Mouse (Mus musculus) left cerebral cortex, adult 11 months (tissue): ENCODE results near the gene Rin2.

ENCODE experiments used
- DNase-seq: peaks from one replicate; pipeline ENCODE4 v3.0.0; 2022; ENCODE audit warnings: low spot score

The Rin2 gene

DNA sequence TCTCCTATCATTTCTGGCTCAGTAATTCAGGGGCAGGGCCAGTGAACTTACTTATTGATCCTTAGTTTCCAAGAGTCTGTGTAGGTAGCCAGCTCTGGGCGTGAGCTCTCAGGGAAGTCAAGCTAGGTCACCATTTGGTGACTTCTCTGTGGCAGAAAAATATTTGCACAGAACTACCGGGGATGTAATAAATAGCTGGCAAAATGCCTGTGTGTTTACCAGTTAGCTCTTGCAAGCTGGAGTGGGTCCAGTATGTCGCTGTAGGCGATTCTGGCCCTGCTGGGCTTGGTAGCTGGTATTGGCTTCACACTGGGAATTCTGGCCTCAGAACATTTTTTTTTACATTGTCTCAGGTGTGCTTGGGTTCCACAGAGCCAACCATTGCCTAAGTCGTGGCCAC lies 60.1 kb downstream of the Rin2 start:
- DNase-seq = no peak

DNA sequence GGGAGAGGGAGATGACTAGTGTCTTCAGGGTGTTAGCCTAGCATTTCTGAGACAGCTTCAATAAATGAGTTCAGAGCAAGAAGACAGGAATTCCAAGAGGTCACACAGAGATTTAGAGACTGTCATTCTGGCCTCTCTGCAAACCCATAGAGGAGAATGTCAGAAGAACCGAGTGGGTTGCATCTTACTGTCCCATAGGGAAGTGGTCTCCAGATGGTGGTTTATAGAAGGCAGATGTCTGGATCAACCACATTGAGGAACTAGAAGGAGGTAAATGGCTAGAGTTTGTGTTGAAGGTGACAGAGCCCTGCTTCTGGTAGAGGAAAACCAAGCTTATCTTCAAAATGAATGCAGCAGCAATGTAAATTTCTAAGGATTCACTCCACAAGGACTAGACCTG lies 61.5 kb downstream of the Rin2 start:
- no peak for DNase-seq

DNA sequence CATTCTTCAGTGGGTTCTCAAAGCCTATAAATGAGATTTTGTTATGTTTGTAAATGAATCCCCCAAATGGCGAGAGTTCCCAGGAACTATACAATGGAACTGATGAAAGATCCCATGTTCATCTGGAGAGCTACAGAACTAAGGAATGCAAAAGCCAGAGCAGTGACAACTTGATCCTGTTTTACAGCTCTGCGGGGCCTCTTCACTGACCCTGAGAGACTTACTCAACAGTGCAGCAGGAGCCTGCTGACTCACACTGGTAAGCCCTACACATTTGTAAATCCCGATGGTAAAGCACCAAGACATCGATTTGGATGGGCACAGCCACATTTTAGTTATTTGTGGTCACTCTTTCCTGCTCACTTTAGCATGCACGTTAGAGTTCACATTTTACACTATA lies 62.2 kb downstream of the Rin2 start:
- DNase-seq = no peak

DNA sequence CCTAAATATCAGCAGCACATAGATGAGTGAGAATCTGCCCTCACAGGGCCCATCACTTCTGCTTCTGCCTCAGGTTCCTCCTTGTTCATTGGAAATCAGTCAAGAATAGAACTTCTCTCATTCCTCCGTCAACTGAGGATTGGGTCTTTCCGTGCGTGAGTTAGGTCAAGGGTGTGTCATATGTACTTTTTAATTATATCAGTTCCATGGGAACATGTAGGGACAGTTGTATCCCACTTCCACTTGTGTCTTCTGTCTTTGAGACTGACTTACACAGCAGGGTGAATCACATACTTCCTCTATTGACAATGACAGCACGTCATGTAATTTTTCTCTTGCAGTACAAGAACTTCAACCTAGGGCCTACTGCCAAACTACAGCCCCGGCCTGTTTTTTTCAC lies 65.7 kb downstream of the Rin2 start:
- no peak for DNase-seq

DNA sequence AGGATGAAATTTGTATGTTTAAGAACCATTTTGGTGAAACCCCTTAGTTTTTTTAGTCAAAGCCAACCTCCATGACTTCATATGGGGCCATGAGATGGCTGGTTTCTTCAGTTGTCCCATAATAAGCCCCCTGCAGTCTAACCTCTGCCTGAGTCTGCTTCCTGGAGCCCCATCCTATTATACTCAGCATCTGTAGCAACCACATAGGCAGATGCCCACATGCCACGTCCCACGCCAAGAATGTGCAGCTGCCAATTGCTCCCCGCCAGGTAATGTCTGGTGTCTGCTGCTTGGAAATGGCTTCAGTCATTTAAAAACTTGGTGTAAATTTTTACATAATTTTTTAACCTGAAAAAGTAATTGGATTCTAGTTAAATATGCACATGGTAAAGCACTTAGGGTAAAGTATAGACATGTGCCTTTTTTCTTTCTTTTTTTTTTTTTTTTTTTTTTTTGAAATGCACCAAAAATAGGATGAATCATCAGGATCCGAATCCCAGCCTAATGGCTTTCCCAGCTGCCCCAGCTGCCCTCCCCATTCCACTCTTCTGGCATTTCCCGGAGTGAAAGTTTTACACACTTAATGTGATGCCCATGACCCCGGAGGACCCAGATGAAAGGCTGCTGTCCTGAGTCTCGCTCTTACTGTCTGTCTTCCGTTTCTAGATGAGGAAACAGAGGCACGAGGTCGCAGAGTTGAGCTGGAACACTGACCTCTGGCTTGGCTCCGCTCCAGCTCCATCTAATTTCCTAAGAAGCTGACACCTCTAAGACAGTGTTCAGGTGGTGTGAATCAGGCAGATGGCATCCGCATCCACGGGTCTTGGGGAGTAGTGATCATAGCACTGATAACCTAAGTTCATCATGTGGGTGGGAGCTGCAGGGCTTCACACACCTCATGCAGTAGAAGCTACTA lies 68.0 kb downstream of the Rin2 start:
- no peak for DNase-seq

DNA sequence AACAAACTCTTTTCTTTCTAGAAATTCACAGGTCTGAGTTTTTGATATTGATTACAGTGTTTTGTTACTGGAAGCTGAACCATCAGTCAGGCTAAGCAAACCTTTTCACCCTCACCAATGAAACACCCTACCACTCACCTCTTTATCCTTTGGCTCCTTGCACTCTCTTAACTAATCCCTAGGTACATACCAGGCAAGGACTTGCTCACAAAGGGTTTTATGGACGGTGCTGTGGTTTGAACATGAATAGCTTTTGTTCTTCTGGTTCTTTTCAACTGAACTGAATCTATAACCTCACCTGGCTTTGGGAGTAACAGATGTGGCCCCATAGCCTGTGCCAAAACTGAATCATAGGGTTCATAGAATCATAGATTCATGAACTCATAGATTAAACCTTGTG lies 71.4 kb downstream of the Rin2 start:
- no peak for DNase-seq

DNA sequence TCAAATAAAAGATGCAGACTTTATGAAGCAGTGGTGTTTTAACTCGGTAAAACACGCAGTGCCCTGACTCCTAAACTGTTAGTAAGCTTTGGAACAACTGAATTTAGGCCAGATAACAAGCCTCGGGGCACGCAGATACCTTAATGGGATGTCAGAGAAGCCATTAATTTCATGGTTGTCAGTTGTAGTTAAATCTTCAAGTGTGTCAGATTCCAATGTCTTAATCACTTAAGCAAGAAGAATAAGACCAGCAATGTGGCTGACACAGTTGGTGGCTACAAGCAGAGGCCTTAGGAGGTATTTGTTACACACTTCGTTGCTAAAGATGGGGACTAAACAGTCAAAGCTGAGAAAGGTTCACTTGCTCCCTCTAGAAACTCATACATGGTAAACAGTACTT lies 74.6 kb downstream of the Rin2 start:
- DNase-seq = no peak

DNA sequence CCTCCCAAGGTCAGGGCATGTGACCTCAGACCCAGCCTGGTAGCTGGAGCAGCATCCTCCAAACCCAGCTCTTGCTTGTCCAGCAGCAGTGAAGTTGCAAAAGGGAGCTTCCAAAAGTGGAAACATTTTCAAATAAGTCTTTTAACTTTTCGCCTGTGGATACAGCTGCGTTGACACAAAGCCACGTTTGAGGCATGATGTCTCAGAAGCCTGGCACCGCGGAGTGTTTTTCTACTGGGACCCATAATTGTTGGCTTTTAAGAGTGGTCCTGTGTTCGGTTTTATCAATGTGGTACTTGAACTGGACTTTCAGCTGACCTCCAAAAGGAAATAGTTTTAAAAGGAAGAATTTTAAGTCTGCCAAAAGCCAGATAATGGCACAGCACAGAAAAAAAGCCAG lies 77.6 kb downstream of the Rin2 start:
- no peak for DNase-seq

DNA sequence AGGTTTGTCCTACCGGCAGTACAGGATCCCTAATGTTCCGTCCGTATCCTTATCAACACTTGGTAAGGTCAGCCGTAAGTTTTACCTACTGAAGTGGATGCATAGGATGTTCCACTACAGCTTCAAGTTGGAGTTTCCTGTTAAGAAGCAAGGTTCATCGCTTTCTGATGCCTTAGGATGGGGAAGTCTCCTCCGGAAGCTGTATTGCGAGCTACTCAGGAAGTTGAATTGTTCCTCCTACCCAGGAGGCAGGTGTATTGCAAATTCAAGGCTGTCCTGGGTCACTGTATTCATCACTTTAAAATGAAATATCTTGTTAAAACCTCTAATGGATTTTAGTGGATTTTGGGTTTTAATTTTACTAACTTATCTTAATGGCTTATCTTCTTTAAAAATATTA lies 79.0 kb downstream of the Rin2 start:
- no peak for DNase-seq

DNA sequence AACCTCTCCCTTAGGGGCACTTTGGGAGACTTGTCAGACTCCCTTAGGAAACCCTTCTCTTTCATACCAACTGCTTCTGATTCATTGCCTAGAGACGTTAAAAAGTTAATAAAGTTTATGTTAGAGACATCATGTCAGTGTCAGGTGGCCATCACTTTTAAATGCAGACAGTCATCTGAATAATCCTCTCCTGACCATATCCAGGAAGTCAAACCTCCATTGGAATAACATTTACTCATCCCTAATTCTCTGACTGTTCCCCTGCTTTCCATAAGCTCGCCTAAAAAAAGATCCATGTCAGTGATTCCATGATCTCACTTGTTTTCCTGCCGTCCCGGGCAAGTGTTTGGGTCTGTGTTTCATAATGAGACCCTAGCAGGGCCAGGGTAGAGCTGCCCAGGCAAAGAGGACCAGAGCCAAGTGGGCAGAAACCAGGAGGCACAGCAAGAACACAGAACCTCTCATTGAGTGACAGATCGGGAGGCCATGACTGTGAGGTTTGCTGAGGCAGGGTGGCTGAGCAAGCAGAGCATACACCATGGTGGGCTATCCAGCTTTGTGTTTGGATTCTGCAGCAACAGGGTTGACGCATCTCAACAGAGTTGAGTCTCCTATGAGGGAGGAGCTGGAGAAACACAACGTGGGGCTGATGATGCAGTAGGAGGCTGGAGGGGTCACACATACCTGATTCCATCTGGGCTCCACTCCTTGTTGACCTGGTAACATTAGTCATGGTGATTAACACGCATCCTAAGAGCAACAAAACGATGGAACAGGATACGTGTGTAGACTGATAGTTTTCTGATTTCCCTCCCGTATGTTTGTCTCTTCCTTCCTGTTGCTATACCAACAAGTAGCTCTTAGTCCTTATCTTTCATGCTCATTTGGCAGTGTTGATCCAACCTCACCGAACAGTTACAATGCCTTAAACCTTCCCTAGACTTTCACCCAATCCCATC lies 81.1 kb downstream of the Rin2 start:
- DNase-seq = no peak

DNA sequence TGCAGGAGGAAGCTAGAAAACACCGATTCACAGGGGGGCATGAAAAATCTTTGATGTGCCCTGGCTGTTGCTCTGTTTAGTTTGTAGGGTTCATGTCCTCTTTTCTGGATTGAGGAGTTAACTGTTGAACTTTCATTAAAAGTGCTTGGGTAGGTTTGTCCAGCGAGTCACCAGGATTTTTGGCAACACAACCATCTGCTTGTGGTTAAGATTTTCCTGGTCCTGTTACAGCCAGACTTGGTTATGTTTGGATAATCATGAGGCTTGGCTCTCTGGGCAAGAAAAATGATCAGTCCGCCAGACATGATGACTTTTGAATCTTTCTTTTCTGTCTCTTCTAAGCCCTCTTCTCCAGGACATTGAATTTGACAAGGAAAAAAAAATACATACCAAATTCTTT lies 85.1 kb downstream of the Rin2 start:
- no peak for DNase-seq

DNA sequence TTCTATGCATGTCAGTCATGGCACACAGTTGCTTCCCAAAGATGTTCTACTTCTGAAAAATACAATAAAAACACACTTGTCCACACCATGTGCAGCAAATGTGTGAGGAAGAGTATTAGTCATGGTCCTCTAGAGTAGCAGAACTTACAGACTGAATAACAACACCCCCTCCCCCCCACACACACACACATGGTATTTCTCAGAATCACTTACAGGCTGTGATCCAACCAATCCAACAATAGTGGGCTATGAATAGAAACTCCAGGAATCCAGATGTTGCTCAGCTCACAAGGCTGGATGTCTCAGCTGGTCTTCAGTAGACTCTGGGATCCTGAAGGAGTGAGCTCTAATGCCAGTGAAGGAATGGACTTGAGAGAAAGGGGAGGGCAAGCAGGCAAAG lies 86.4 kb downstream of the Rin2 start:
- DNase-seq = no peak

DNA sequence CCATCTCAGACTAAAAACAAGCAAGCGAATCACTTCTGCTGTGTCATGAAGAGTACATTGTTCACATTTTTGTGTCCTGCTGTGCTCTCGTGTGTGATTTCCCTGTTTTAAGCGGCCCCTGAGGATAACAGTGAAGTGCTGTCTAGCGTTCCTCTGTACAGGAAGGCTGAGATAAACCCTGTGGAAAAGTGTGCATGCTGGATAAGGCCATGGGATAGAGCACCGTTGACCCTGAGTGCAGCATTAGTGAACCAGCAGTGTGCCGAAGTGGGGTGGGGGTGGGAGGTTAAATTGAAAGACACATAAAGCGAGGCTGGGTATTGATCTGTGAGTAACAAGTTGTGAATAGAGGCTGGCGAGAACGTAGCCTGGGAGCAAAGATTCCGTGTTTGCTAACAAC lies 94.9 kb downstream of the Rin2 start:
- DNase-seq = no peak

DNA sequence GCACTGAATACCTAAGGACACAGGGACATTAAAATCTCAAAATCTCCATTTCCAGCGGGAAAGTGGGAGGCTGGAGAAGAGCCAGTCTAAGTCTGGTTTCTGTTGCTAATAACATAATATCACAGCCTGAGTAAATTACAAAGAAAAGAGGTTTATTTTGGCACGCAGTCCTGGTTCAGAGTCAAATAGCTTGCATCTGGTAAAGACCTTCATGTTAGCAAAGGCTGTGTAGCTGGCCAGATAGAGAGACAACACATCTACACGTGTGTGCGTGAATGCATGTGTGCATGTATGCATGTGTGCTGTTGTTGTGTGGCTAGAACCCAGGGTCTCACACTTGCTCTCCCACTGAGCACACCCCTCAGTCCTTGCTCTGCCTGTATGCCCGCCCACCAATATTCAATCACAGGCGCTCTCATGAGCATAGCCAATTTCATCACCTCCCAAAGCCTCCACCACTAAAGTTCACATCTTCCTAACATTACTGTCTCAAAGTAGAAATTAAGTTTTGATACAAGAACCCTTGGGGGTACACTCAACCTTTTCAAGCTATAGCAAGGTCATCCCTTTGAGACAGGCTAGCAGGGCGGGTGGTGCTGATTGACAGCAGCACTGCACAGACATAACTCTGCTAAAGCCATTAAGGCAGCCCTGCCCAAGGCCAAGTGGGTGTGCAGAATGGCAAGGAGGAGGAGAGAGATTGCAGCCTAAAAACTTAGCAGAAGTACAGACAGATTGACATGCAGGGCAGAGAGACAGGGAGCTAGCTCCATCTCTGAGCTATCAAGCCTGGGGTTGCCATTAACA lies 95.9 kb downstream of the Rin2 start:
- no peak for DNase-seq

DNA sequence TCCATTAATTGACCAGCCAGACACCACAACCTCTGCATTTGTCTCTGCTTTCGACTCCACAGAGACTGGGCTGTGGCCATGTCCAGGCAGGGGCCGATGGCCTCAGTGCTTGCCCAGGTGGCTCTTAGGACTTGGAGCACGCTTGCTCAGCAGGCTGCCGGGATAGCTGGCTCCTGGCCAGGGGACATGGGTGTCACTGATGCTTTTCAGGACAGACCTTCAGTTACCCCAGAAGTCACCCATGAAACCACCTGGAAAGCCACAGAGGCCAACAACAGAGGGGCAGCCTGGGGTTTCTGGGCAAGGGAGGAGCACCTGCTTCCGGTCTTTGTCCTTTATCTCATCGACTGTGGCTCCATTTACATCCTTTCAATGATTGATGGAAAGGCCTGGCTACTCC lies 108.2 kb downstream of the Rin2 start:
- DNase-seq = no peak

DNA sequence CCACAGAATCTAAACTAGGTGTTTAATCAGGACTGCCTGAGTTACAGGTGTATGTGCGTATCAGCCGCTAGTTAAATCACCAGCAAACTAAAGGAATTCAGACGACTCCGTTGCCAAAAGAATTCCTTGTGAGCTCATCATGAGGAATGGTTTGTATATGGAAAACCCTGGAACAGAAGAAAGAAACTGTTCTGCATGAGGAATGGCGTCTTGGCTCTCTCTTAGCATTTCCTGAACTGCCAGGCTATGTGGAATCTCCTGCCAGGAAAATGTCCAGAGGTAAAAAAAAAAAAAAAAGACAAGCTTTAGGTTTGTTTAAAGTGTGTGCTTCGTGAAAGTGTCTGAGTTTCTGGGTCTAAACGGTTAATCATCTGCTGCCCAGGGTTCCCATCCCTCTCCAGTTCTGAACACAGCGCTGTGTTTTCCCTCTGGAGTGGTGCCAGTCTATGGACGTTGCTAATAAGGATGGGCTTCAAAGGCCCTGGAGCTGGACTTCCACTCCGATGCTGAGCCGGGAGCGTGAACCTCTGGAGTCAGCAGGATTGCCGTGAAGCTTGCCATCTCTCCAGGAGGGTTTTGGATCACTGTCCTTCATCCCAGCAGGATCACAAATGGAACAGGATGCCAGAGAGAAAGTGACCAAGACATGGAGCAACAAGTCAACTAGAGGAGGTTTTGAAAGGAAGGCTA lies 109.4 kb downstream of the Rin2 start:
- DNase-seq = no peak

DNA sequence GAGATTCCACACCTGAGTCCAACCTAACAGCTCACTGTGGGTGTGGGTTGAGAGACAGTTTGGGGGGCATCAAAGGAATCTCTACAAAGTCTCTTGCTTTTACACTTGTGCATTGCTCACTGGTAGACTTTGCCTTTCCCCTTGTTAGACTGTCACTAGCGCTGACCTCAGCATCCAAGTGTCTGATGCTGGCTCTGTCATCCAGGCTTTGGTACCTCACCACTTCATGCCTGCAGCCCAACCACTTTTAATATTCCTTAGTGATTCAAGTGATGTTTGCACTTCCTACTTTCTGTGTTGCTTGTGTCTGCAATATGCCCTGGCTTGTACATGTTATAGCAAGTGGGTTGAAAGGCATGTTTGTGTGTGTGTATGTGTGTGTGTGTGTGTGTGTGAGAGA lies 109.9 kb downstream of the Rin2 start:
- DNase-seq = no peak

DNA sequence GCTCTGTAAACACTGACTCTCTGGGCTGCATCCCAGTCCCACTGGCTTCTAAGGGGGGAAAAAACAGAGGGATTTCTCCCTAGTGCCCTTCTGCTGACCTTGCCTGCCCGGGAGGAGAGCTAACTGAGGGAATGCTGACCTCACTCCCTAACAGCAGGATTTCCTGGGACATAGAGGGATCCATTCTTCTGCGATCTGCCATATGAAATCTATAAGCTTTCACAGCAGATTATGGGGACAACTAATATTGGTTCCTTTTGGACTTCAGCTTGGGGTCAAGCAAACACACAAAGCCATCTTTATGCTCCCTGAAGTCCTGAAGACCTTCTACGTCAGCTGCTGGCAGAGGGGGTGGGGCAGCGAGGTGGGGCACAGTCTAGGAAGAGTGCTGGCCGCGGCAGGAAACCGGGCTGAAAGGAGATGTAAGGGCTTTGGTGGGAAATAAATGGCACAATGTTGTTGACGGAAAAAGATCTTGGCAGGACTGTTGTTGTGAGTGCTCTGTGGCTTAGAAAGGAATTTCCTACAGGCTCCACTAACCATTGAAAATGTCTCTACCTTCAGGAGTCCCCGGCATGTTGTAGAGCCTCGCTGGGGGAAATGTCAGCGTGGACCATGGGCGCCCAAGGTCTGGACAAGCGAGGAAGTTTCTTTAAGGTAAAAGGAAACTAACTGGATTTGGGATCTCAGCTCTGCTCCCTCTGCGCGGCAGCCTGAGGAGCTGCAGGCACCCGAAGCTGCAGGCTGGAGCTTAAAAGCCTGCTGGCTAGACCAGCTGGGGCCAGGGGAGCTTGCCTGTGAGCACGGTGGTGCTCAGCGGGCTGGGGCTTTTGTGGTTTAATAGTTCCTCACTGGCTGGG lies 111.0 kb downstream of the Rin2 start:
- no peak for DNase-seq

DNA sequence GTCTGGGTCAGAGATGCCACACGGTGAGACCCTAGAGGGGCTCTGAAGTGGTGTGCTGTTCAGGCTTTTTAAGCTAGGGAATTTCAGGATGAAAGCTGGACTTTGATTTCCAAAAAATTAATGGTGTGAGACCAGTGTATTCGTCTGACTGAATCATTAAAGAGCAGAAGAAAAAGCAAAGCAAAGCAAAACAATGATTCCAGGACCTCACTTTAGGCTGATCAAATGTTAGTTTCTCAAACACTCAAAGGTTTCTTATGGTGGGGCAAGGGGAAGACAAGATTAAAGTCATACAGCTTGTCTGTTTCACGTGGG lies 111.6 kb downstream of the Rin2 start:
- DNase-seq = no peak

DNA sequence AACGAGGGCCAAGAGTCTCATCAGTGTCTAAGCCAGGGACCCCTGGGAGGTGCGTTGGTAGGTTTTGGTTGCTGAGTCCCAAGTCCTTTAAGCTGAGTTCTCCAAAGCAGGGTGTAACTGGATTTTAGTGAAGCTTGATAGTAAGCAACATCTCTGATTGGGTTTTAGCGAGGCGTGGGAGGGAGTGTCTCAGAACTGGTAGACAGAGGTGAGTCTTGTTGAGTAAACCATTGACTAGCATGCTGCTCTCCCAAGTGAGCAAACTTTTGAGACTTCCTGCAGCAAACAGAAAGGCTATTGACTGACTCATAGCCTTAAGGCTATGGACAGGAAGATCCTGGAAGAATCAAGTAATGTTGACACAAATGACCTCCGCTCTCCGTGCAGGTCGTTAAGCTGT lies 112.5 kb downstream of the Rin2 start:
- DNase-seq = no peak
